Mouse (Mus musculus): ENCODE data around the gene Cit. TPM values are rescaled to one million over a fixed set of nuclear protein-coding genes. Genes with fewer than 3 reads are reported as not detected.

Gene Cit
- total RNA-seq, 2 experiments from 2014 or later = 55.9 to 66.8 TPM

GRCm38 (mm10) chr5:115955131-115955530 is 110.1 kb downstream of the Cit start:
- no peak for DNase-seq (ENCODE audit: extremely low spot score in 1 of 2, low spot score in 1 of 2)

- DNase-seq (ENCODE audit: extremely low spot score in 1 of 2, low spot score in 1 of 2) = no peak
Measured at GRCm38 (mm10) chr5:115956048-115956447, 111.0 kb downstream of the Cit start.

- DNase-seq (ENCODE audit: extremely low spot score in 1 of 2, low spot score in 1 of 2) = no peak
Measured at GRCm38 (mm10) chr5:115957177-115957576, 112.1 kb downstream of the Cit start.

- DNase-seq (ENCODE audit: extremely low spot score in 1 of 2, low spot score in 1 of 2) = no peak
Measured at GRCm38 (mm10) chr5:115958344-115958743, 113.3 kb downstream of the Cit start.

- DNase-seq (ENCODE audit: extremely low spot score in 1 of 2, low spot score in 1 of 2) = no peak
Measured at GRCm38 (mm10) chr5:115958814-115959213, 113.7 kb downstream of the Cit start.

DNA sequence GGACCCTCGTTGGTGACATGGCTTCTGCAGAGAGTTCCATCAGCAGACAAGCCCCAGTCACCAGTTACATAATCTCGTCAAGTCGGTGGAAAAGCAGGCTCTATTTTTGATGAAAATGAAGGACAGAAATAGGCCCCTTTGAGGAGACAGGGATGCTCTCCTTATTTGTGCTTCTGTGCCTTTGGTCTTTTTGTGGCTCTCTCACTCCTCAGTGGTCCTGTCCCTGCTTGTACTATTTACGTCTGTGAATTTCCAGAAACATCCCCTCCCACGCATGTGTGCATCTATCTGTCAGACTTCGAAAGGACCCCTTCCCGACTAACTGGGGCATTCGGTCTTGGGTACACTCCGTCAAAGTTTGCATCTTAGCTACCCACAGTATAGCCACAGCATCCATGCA is 116.7 kb downstream of the Cit start:
- DNase-seq (ENCODE audit: extremely low spot score in 1 of 2, low spot score in 1 of 2) = no peak

DNA sequence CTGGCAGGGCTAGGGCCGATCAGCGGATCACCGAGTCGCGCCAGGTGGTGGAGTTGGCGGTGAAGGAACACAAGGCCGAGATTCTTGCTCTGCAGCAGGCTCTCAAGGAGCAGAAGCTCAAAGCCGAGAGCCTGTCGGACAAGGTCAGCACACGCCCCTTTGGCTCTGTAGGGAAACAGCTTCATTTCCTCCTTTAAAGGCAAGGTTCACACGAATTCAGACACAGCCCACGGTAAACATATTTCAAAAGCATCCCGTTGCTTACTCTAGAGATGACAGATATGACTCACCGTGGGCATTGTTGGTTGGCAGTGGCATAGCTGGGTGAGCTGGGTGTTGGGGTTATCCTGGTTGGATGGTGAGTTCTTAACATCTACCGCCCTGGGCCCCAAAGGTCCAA is 126.2 kb downstream of the Cit start:
- DNase-seq (ENCODE audit: extremely low spot score in 1 of 2, low spot score in 1 of 2) = no peak

DNA sequence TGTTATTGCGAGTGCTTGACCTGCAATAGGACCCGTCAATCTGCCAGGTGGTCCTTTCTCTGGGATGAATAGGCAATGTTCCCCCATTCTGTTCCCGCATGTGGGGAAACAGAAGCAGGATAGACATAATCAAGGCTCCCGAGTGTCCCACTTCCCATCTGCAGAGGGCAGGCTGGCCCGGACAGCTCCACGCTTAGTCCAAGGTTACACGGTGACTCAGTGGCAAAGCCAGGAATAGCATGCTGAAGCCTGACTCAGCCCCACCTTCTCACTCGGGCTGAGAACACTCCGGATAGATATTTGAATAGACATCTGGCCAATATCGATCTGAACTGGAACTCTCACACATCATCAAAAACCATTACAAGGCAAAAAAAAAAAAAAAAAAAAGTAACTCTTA is 130.6 kb downstream of the Cit start:
- DNase-seq (ENCODE audit: extremely low spot score in 1 of 2, low spot score in 1 of 2) = no peak

- DNase-seq (ENCODE audit: extremely low spot score in 1 of 2, low spot score in 1 of 2) = no peak
Measured at GRCm38 (mm10) chr5:115976446-115976845, 131.4 kb downstream of the Cit start.

GRCm38 (mm10) chr5:115977266-115977665 is 132.2 kb downstream of the Cit start:
- DNase-seq (ENCODE audit: extremely low spot score in 1 of 2, low spot score in 1 of 2) = no peak

DNA sequence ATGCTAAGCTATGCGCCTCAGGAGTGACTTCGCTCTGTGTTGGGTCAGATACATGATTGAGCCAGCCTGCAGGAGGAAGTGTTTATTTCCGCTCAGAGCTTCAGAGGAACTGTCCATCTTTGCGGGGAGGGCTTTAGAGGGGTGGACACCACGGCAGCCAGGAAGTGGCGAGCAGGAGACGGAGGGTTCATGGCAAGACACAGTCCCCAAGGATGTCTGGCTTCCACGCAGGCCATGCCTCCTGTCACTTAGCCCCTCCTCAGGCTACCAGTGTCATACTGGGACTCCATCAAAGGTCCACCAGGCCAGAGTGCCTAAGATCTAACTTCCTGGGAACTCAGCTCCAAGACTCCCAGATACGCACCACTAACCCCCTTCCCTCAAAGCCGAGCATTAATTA is 132.7 kb downstream of the Cit start:
- no peak for DNase-seq (ENCODE audit: extremely low spot score in 1 of 2, low spot score in 1 of 2)

- DNase-seq (ENCODE audit: extremely low spot score in 1 of 2, low spot score in 1 of 2) = no peak
Measured at GRCm38 (mm10) chr5:115978255-115978654, 133.2 kb downstream of the Cit start.

- DNase-seq (ENCODE audit: extremely low spot score in 1 of 2, low spot score in 1 of 2) = no peak
Measured at GRCm38 (mm10) chr5:115979134-115979696, 134.1 kb downstream of the Cit start.

GRCm38 (mm10) chr5:115980537-115980936 is 135.5 kb downstream of the Cit start:
- no peak for DNase-seq (ENCODE audit: extremely low spot score in 1 of 2, low spot score in 1 of 2)

- DNase-seq (ENCODE audit: extremely low spot score in 1 of 2, low spot score in 1 of 2) = no peak
Measured at GRCm38 (mm10) chr5:115982671-115983373, 137.7 kb downstream of the Cit start.

DNA sequence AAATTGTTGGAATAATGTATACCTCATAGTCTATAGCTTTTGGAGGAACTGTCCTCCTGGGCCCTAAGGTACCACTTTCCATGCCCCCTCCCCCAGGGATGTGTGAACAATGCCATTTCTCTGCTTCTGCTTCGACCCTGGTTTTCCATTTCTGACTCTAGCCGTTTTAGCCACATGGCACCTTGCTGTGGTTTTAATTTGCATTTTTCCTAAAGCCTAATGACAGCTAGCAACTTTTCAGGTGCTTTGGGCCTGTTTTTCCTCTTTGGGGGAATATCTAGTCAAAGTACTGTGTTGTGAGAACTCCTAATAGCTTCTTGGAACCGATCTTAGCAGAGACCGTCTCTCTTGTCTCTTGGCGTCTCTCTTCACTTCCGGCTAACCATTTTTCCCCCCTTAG is 139.3 kb downstream of the Cit start:
- DNase-seq (ENCODE audit: extremely low spot score in 1 of 2, low spot score in 1 of 2) = no peak

GRCm38 (mm10) chr5:115985101-115985500 is 140.0 kb downstream of the Cit start:
- DNase-seq (ENCODE audit: extremely low spot score in 1 of 2, low spot score in 1 of 2) = no peak

DNA sequence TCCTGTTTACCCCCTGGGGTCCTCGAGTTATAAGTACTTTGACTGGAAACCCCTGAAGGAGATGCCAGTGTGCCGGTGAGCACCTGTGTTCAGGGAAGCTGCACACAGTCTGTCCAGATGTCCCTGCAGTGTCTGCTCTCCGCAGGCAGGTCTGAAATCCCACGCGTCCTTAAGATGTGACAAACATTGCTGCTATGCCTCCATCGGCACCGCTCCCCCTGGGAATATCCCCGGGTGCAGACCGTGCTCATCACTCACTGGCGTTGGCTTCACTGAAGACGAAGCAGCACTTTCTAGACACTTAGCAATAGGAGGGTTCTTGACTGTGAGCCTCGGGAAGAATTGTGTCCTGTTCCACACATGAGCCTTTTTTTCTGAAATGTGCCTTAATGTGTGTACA is 142.2 kb downstream of the Cit start:
- no peak for DNase-seq (ENCODE audit: extremely low spot score in 1 of 2, low spot score in 1 of 2)

DNA sequence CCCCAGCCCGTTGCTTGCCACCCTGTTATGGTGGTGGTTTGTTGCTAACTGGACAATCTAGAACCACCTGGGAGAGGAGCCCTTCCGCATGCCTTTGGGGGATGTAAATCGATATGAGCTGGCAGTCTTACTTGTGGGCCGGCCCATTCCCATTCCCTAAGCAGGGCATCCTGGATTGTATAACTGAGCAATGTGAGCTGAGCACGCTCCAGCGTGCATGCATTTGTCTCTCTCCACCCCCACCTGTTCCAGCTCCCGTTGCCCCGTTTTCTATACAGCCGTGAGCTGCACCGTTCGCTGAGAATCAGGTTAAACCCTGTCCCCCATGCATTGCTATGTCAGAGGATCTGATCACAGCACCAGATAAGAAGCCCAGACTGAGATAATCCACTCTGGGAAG is 146.6 kb downstream of the Cit start:
- no peak for DNase-seq (ENCODE audit: extremely low spot score in 1 of 2, low spot score in 1 of 2)

DNA sequence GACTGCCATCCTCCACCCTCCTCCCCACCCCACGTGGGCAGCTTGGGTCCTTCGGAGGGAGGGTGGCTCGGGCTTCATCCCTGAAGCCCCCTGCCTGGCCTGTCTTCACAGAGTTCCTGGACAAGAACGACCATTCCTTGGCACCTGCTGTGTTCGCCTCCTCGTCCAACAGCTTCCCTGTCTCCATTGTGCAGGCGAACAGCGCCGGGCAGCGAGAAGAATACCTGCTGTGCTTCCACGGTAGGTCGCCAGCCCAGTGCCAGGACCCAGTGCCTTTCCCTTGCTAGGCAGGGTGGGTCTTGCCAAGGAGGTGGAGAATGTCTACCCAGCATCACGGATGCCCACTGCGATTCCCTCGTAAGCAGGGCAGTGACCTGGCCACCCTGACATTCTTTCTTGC is 149.0 kb downstream of the Cit start:
- no peak for DNase-seq (ENCODE audit: extremely low spot score in 1 of 2, low spot score in 1 of 2)

- no peak for DNase-seq (ENCODE audit: extremely low spot score in 1 of 2, low spot score in 1 of 2)
Measured at GRCm38 (mm10) chr5:115997376-115997775, 152.3 kb downstream of the Cit start.

DNA sequence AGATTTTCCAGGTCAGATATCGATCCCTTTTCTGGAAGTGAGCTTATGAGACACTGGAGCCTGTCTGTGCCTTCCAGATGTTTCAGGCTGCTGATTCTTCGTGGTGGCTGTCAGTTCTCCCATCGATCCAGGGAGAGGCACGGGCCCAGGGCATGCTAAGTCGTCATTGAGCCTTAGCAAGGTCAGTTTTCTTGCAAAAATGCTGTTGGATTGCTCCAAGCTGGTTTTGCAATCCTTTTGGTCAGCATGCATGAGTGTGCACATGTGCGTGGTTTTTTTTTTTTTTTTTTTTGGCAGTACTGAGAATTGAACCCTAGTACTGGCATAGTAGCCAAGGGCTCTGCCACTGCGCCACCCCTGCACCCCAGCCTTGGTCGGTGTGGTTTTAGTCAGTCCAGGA is 158.1 kb downstream of the Cit start:
- no peak for DNase-seq (ENCODE audit: extremely low spot score in 1 of 2, low spot score in 1 of 2)

Data from layer of hippocampus, postnatal 25 days (tissue).